Mouse (Mus musculus): ENCODE data around the gene Tnxb.
A peak's percentile ranks its signal among the peaks of the same experiment; 100 is the strongest.

The Tnxb gene

GRCm38 (mm10) chr17:34670235-34670634 is at the start of gene Tnxb:
Gene Tnxb (plus strand): TSS chr17:34670535.
- no peak for DNase-seq

- DNase-seq, result no peak
These were observed 49.3 kb upstream of the Tnxb start for GRCm38 (mm10) chr17:34621006-34621405.

GRCm38 (mm10) chr17:34623161-34623560 is 47.2 kb upstream of the Tnxb start:
- no peak for DNase-seq

- DNase-seq, result no peak
These were observed 45.4 kb upstream of the Tnxb start for GRCm38 (mm10) chr17:34624981-34625380.

- DNase-seq, result no peak
These were observed 44.1 kb upstream of the Tnxb start for GRCm38 (mm10) chr17:34626062-34626772.

GRCm38 (mm10) chr17:34626773-34627092 is 43.6 kb upstream of the Tnxb start:
- DNase-seq, result peak; percentile 52 to 63

GRCm38 (mm10) chr17:34627093-34627942 is 43.0 kb upstream of the Tnxb start:
- peak; percentile 90 to 91 for DNase-seq

GRCm38 (mm10) chr17:34627943-34628643 is 42.2 kb upstream of the Tnxb start, which contains the start of gene Ppt2:
Gene Ppt2 (minus strand): TSS chr17:34628510.
- peak; percentile 83 to 90 for DNase-seq

GRCm38 (mm10) chr17:34628644-34628967 is 41.7 kb upstream of the Tnxb start:
- DNase-seq, result peak in 1 of 2 experiments; percentile 26

GRCm38 (mm10) chr17:34629221-34629751 is 41.0 kb upstream of the Tnxb start, which contains the start of gene Prrt1:
Gene Prrt1 (plus strand): TSS chr17:34629533.
- peak; percentile 61 to 74 for DNase-seq

- DNase-seq, result peak; percentile 82
These were observed 40.3 kb upstream of the Tnxb start for GRCm38 (mm10) chr17:34629796-34630603.

- peak; percentile 73 to 74 for DNase-seq
These were observed 39.5 kb upstream of the Tnxb start for GRCm38 (mm10) chr17:34630761-34631301.

GRCm38 (mm10) chr17:34631647-34632046 is 38.7 kb upstream of the Tnxb start:
- DNase-seq, result peak; percentile 62 to 63

- DNase-seq, result peak; percentile 73 to 77
These were observed 38.1 kb upstream of the Tnxb start for GRCm38 (mm10) chr17:34632261-34632691.

GRCm38 (mm10) chr17:34635671-34636070 is 34.7 kb upstream of the Tnxb start:
- no peak for DNase-seq

- DNase-seq, result no peak
These were observed 32.9 kb upstream of the Tnxb start for GRCm38 (mm10) chr17:34637459-34637858.

- no peak for DNase-seq
These were observed 30.7 kb upstream of the Tnxb start for GRCm38 (mm10) chr17:34639461-34640255.

- DNase-seq, result peak; percentile 79 to 88
These were observed 29.3 kb upstream of the Tnxb start for GRCm38 (mm10) chr17:34640778-34641601.

GRCm38 (mm10) chr17:34641945-34642344 is 28.4 kb upstream of the Tnxb start:
- DNase-seq, result no peak

GRCm38 (mm10) chr17:34643379-34643778 is 27.0 kb upstream of the Tnxb start:
- DNase-seq, result peak in 1 of 2 experiments; percentile 9
